Mouse (Mus musculus) embryonic fibroblast, embryonic 13.5 days (primary cell): ENCODE data around the gene Cnn3. TPM values are rescaled to one million over a fixed set of nuclear protein-coding genes. Genes with fewer than 3 reads are reported as not detected.

Experiments
- H3K27ac ChIP-seq: 2 replicates; pipeline ENCODE4 v1.5.1; 2012; ENCODE audit warnings: low read length, control low read depth, inconsistent platforms; ENCODE audit not compliant: insufficient read depth
- H3K4me1 ChIP-seq: 2 replicates; pipeline ENCODE4 v1.6.1; 2011; ENCODE audit warnings: low read length; ENCODE audit not compliant: control insufficient read depth, insufficient read depth
- H3K4me3 ChIP-seq: 2 replicates; pipeline ENCODE4 v1.5.1; 2011; ENCODE audit warnings: mild to moderate bottlenecking, control low read depth, low read length; ENCODE audit not compliant: insufficient read depth
- CTCF ChIP-seq: IDR thresholded peaks from 2 replicates; pipeline ENCODE4 v1.5.1; 2011; ENCODE audit warnings: mild to moderate bottlenecking, control low read depth, low read length, moderate library complexity, borderline replicate concordance; ENCODE audit not compliant: insufficient read depth
- POLR2A ChIP-seq: IDR thresholded peaks from 2 replicates; pipeline ENCODE4 v1.6.1; 2011; ENCODE audit warnings: low read depth, mild to moderate bottlenecking, control low read depth, low read length, moderate library complexity
- polyA plus RNA-seq: library from polyadenylated mRNA; stranded (reverse); fragments of >200 nt; gene quantifications from 2 replicates; pipeline ENCODE4 v1.2.4, GENCODE M21; 2011; ENCODE audit warnings: low read depth; ENCODE audit not compliant: missing spikeins, insufficient read length

Cnn3 gene
- polyA plus RNA-seq, 1 experiment, result 720 TPM

DNA sequence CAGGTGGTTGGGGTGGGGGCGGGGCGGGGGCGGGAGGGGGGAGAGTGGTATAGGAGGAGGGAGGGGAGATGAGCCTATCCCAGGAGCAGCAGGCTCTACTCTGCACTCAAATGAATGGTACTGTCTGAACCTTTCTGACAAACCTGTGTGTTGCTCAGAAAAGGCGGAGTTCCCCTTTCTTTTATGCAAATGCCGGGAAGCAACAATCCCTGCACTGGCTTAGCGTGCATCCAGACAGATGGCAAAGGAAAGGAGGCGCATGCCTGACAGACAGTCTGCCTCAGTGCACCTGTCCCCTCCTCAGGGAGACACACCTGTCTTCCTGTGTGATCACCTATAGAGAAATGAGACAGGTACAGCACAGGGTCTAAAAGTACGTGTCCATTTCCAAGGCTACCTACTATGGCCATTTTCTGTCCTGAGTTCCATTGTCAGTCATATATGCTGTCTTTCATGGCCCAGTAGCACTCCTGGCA, 54.7 kb downstream of the Cnn3 start:
- Histone ChIP-seq H3K27ac (no peak overlapping the region), H3K4me1 (peaks cover 9% of the 10 kb centered on the region; the same call in 1 of the 2 replicates), H3K4me3 (no peak overlapping the region)
- no peak for TF ChIP-seq CTCF
- TF ChIP-seq POLR2A, result no peak

GRCm38 (mm10) chr3:121481564-121481963, 55.3 kb downstream of the Cnn3 start:
- TF ChIP-seq CTCF (no peak), POLR2A (no peak)
- Histone ChIP-seq H3K4me3 (no peak overlapping the region), H3K27ac (no peak overlapping the region)

GRCm38 (mm10) chr3:121483266-121484161, 57.2 kb downstream of the Cnn3 start:
- TF ChIP-seq POLR2A (no peak), CTCF (no peak)
- Histone ChIP-seq H3K4me3 (no peak overlapping the region), H3K4me1 (peaks cover 9% of the 10 kb centered on the region; the same call in 1 of the 2 replicates), H3K27ac (no peak overlapping the region)

More at GRCm38 (mm10) chr3:121481564-121481963, 55.3 kb downstream of the Cnn3 start:
- H3K4me1 ChIP-seq, result peaks cover 9% of the 10 kb centered on the region; the same call in 1 of the 2 replicates

- no peak overlapping the region for H3K27ac ChIP-seq
- no peak for TF ChIP-seq CTCF
- TF ChIP-seq POLR2A, result no peak
- H3K4me3 ChIP-seq, result no peak overlapping the region
- peaks cover 11% of the 10 kb centered on the region; the same call in 1 of the 2 replicates for H3K4me1 ChIP-seq
Observed at GRCm38 (mm10) chr3:121485201-121485600, 58.9 kb downstream of the Cnn3 start.

DNA sequence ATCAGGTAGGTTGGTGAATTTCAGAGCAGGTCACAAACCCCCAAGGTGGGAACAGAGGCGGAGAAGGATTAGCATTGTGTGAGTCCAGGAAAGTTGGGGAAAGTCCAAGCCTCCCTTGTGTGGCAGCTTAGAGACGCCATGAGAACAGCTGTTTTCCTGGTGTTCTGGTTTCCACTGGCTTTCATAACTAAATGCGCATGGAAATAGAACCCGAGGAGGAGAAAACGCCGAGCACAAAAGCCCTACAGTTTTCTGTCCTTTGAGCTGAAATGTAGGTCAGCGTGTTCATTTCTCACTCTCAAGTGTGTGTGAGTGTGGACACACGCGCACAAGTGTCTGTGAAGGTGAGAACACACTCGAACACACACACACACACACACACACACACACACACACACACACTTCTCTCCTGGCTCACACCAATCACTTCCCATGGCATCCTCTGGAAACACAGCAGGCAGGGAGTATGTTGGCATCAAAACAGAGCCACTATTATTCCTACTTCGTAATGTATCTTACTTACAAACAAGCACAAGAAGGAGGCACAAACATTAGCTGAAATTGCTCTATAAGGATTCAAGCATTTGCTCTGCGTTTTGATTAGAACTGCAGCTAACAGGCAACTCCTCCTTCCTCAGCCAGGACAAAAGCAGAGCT, 63.3 kb downstream of the Cnn3 start:
- no peak overlapping the region for H3K27ac ChIP-seq
- no peak for TF ChIP-seq CTCF
- no peak for TF ChIP-seq POLR2A
- peaks cover 7% of the 10 kb centered on the region for H3K4me1 ChIP-seq
- no peak overlapping the region for H3K4me3 ChIP-seq

GRCm38 (mm10) chr3:121490941-121491340, 64.6 kb downstream of the Cnn3 start:
- H3K4me1 ChIP-seq, result peaks cover 7% of the 10 kb centered on the region
- TF ChIP-seq CTCF (no peak), POLR2A (no peak)
- peak overlapping the region; percentile 92 for H3K27ac ChIP-seq
- H3K4me3 ChIP-seq, result no peak overlapping the region

- TF ChIP-seq POLR2A (no peak), CTCF (no peak)
- no peak overlapping the region for H3K27ac ChIP-seq
- peaks cover 7% of the 10 kb centered on the region for H3K4me1 ChIP-seq
- no peak overlapping the region for H3K4me3 ChIP-seq
Observed at GRCm38 (mm10) chr3:121492026-121492425, 65.7 kb downstream of the Cnn3 start.

- peaks cover 7% of the 10 kb centered on the region for H3K4me1 ChIP-seq
- H3K27ac ChIP-seq, result no peak overlapping the region
- TF ChIP-seq CTCF (no peak), POLR2A (no peak)
- H3K4me3 ChIP-seq, result no peak overlapping the region
Observed at GRCm38 (mm10) chr3:121493997-121494421, 67.7 kb downstream of the Cnn3 start.

GRCm38 (mm10) chr3:121500225-121500624, 73.9 kb downstream of the Cnn3 start:
- no peaks in the 10 kb centered on the region for H3K4me1 ChIP-seq
- TF ChIP-seq POLR2A (no peak), CTCF (peak; percentile 98)
- no peak overlapping the region for H3K4me3 ChIP-seq
- no peak overlapping the region for H3K27ac ChIP-seq

DNA sequence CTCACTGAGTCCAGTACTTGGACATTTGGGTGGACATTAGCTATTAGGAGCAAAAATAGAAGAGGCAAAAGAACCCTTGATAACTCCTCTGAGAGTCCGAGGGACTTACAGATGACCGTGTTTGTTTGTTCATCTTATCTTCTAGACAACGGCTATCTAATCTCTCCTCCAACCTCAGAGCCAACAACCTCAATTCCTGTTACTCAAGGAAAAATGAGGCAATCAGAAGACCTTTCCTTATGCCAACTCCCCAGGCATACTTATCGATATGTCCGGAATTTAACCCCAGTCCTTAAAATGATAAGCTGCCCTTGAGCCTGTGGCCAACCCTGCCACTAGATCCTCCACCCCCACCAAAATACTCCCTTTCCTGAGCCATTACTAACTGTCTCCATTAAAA, 74.4 kb downstream of the Cnn3 start:
- Histone ChIP-seq H3K4me1 (no peaks in the 10 kb centered on the region), H3K4me3 (no peak overlapping the region), H3K27ac (no peak overlapping the region)
- TF ChIP-seq CTCF (no peak), POLR2A (no peak)
